Mouse (Mus musculus) stomach, postnatal 0 days (tissue): ENCODE measurements around the gene Atp5d.
A peak's percentile ranks its signal among the peaks of the same experiment; 100 is the strongest.

Experiments
- CTCF ChIP-seq: IDR thresholded peaks from 2 replicates; pipeline ENCODE4 v1.5.1; 2016; ENCODE audit warnings: antibody characterized with exemption, low read depth, mild to moderate bottlenecking, moderate library complexity
- EP300 ChIP-seq: optimal IDR thresholded peaks from 2 replicates; pipeline ENCODE3; 2016; ENCODE audit warnings: antibody characterized with exemption

GRCm38 (mm10) chr10:80164998-80165344, 26.5 kb downstream of the Atp5d start:
- TF ChIP-seq EP300 = no peak
- TF ChIP-seq CTCF = peak; percentile 100
